Mouse (Mus musculus) thymus, adult 2 months (tissue): ENCODE data around the gene Clmn.

Source experiments
- CTCF ChIP-seq: fragments of 200-500 bp; IDR thresholded peaks from 2 replicates; pipeline ENCODE4 v1.5.1; 2012; ENCODE audit warnings: mild to moderate bottlenecking, control low read depth, low read length, moderate library complexity, borderline replicate concordance; ENCODE audit not compliant: control insufficient read depth, poor library complexity, insufficient read depth; ENCODE audit errors: extremely low read depth
- POLR2A ChIP-seq: fragments of 200-500 bp; IDR thresholded peaks from 2 replicates; pipeline ENCODE4 v1.6.1; 2012; ENCODE audit warnings: mild to moderate bottlenecking, low read length, control low read depth, moderate library complexity; ENCODE audit not compliant: control insufficient read depth, poor library complexity, insufficient read depth; ENCODE audit errors: extremely low read depth

DNA sequence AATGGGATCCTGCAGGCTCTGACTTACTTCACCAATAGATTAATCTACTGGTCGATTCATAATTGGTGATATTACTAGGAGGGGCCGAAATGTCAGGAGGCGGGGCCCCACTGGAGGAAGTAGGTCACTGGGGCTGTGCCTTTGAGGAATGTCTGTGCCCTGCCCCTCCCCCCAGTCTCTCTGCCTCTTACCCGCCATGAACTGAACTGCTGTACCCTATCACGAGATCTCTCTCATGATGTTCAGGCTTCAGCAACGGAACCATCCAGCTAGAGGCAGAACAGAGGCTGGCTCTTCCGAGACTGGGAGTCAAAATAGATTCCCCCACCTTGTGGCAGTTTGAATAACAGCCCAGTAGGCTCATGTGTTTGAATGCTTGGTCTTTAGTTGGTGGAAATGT, 106.8 kb downstream of the Clmn start:
- no peak for TF ChIP-seq CTCF
- TF ChIP-seq POLR2A: no peak
